Mouse (Mus musculus): Measurements from ENCODE around the gene Pot1a. TPM values are rescaled to one million over a fixed set of nuclear protein-coding genes. Genes with fewer than 3 reads are reported as not detected.

The Pot1a gene
- total RNA-seq (2021) = 1 to 10 TPM; 8.4 to 8.6 TPM
- long read RNA-seq, experiment 1, partial matches to known transcripts = 0 of 2 reads
- long read RNA-seq, experiment 1, other reads (novel, unspliced or antisense) = 2 of 2 reads
- long read RNA-seq, experiment 2, partial matches to known transcripts = 1 of 1 reads
- long read RNA-seq, experiment 2, other reads (novel, unspliced or antisense) = 0 of 1 reads

DNA sequence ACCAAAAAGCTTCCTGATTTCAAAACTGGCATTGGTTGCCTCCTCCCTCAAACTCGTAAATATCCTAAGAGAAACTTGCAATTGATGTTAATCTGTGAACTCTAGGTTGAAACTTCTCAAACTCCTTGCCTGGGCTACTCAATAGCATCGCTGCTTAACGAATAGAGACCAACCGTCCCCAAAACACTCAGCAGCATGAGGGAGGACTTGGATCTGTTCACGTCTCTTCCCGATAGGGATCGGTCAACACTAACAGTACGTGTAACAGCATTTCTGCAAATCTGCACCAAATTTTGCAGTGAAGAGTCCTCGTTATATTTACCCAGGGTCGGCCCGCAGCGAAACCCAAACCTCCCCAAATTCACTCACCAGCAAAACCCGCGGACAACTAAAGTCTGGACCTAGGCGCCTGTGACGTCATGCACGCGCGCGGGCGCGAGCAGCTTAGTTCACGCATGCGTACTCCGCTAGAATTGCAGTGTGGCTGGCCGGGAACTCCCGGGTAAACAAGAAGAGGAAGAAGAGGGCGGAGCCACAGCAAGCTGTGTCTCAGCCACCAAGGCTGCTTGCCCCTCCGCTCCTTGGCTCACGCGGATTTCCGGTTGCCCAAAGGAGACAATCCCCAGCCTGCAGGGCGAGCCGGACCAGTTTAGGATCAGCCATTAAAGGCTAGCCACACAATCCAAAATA, at the start of gene Pot1a:
Gene Pot1a (minus strand): TSS at position 441 of the 690 bp plus-strand sequence.
- DNase-seq = peak; percentile 97 to 98

DNA sequence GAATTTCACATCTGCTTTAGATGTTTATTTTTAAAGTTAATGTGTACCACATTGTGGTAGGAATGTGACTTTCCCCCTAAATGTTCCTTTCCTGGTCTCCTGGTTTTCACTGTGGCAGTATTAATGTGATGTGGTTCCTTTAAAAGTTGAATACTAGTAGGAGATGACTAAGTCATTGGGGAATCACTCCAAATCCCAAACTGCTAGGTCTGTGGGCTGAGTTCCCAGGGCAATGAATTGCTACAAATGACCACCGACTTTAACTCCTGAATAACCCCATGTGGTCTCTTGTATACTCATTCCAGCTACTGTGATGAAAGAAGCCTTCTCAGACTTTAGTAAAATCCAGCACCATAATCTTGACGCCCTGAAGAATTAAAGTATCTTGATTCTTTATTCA, 27.2 kb upstream of the Pot1a start:
- no peak for DNase-seq

DNA sequence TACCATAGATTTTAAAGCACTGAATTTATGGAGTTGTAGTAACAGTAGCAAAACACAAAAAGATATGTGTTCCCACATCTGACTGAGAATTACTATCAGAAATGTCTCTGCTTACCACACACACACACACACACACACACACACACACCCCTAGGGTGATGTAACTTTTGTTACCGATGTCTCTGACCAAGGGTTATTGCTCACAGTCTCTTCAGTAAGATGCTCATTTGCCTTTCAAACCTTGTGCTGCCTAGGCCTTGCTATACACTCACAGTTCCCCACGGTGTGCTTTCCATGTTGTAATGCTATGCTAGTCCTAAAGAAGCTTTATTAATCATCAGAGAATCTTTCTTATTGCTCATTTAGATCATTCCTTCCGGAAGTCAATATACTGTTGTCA, 3.0 kb downstream of the Pot1a start:
- no peak for DNase-seq

DNA sequence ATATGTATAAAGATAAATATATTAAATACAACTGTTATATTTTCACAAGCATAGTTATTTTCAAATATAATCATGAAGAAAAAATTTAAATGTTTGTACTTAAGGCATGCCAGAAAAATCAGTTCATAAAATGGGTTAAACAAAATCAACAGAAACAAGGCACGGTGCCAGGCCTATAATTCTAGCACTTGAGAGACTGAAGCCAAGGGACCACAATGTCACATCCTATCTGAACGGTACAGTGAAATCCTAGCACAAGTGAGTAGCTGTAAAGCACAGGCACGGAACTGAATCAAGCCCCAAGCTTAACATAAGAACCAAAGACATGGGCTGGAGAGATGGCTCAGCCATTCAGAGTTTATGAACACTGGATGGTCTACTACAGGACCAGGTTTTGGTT, 6.8 kb downstream of the Pot1a start:
- no peak for DNase-seq

DNA sequence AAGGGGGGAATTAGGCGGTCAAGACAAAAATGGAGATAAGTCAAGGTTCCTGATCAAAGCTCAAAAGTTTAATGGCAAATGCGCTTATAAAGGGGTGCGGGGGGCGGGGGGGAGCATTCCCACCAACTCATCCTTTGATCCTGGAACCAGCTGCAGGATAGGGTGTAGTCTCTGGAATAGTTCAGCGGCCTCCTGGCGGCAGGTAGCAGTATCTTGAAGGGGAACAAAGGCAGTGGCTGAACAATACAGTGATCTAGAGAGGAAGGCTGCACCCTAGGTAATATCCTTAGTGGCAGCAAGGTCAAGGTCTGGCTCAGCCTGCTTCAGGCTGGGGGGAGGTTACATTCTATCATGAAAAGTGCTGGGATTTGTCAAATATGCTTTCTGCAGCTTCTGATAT, 7.8 kb downstream of the Pot1a start:
- no peak for DNase-seq

DNA sequence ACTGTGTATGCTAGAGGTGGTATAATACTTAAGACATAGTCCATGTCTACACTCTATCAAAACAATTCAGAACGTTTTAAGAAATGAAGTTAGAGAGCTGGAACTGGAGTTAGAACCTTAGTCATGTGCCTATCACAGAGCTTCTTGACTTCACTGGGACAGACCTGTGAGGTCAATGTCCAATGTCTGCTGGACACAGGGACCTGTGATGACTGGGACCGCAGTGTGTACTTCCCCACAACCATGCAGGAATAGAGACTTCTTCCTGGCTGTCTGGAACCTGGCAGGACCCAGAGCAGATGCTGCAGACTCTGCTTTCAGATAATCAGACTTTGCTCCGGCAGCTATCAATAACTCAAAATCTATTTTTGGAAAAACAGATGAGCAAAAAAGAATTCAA, 40.8 kb downstream of the Pot1a start:
- DNase-seq = no peak

DNA sequence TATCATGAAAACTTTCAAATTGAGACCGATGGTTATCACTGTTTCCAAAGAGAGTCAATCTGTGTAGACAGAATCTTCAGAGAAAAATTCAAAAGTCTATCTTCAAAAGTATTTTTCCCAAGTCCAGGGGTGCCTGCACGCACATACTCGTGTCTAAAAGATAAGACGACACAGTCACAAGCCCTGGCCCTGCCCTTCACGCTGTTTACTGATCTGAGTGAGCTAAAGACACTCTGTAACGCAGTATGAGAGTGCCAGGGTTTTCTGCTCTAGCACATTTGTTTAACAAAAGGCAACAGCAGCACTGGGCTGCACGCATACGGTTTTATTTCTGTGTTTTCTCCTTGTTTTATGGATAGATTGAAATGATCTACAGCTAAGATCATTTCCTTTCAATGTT, 41.5 kb downstream of the Pot1a start:
- no peak for DNase-seq

DNA sequence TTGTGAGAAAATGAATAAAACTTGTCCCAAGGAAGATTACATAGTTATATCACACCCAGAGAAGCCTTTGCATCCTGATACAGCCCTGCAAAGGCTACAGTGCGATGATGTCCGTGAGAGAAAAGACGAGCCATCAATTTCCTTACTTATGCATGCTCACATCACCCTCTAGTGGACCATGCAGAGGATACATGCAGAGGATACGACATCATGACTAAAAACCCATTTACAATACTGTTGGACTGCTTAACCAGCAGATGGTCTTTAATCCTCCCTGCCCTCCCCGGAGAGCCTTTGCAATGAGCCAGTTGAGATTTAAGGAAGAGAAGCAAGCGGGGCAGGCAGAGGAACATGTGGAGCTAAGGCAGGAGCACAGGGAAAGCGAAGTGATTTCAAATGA, 42.0 kb downstream of the Pot1a start:
- peak in 1 of 2 experiments; percentile 7 for DNase-seq

DNA sequence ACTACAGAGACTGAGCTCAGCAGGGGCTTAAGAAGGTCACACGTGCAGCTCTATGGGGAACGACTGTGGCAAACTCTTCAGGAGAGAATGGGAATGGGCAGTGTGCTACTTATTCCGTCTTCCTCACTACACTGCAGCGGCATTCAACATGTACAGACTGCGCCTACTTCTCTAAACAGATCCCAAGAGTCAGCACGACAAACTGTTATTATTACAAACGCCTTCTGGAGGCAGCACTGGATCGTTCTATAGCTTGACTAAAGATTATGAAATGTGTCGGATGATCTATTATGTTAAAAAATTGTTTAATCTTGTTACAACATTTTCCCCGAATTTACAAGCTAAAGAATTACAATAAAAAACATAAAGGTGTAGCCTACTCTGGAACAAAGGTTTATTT, 42.8 kb downstream of the Pot1a start:
- DNase-seq = no peak

DNA sequence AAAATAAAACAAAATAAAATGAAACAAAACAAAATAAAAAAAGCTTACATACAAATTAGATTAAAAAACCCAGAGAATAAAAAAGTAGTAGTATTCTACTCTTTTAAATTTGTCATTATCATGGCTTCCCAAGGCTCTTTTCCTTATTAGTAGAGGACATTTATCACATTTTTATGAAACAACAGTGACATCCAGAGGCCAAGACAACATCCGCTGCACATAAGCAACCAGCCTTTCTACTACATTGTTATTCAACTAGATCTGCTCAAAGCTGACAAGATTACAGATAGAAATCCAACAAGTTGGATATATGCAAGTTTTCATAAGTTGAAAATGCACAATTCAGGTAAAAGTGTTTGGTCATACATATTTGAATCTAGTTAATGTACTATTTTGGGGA, 56.4 kb downstream of the Pot1a start:
- no peak for DNase-seq

DNA sequence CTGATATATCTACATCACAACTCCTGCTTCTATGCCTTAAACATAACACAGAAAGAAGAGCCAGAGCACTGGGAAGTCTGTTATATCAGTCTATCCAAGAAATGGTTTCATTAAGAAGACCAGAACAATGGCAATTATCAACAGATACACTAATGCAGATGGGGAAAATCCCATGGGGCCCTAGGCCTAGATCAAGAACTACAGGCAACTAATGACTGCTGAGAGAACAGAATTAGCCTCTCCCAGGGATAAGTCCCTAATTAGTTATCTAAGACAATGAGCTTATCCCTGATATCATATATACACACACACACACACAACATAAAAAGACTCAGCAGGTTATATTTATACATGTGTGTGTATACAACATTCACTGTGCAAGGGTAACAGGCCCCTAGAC, 72.5 kb downstream of the Pot1a start:
- DNase-seq = no peak

DNA sequence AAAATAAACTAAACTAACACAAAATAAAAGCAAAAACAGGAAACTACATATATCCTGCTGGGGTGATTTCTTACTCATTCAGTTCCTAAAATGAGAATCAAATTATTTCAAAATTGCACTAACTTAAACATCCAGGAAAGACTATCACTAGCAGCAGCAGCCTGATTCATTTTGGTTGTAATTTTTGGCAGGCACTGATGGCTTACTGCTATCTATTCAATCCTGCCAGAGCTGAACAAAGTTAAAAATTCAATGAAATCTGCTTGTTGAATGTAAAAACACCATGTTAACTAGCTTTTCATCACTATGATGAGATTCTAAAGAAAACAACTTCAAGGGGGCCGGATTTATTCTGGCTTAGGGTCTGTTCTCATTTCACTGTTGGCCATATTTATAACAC, 82.5 kb downstream of the Pot1a start:
- DNase-seq = no peak

DNA sequence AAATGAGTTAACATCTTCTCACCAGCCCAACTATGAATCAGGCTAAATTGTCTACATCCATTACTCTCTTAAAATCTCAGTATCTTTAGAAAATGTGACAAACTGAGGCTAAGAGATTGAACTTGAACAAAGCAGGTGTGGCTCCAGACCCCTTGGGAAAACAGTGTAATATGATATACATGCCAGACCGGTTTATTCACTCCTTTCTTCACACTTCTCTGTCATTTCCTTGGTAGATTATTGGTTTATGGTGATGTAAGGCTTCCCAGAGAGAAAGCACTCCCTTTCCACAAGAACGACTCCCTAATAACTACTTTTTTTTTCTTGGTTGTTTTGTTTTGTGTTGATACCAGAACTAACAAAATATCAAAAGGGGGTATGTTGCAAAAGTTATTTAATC, 98.4 kb downstream of the Pot1a start:
- DNase-seq = no peak

DNA sequence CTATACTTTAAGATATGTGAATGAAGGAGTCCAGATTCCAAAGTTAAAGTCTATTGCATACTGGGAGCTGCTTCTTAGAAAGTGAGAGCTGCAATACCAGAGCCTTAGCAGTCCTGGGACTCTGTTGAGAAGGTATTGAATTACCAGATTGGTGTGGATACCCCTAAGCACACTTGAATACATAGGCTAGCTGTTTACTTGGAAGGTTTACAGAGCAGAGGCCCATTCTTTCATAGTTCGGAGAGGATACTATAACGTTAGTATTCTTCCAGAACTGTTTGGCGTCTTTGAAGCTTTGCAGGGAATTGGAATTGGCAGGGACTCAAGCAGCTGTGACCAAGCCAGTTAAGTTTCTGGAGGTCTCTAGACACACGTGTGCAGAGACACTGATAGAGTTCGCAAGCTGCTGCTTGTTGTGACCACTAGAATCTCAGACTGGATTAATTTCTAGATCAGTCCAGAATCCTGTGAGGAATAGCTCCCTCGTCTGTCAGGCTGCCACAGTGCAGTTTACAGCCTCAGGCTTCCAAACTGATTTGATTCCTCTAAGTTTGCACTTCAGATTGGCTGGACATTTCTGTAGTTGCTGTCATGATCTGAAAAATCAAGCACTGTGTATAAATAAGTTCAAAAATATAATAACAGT, 99.7 kb downstream of the Pot1a start:
- DNase-seq = peak in 1 of 2 experiments; percentile 27

DNA sequence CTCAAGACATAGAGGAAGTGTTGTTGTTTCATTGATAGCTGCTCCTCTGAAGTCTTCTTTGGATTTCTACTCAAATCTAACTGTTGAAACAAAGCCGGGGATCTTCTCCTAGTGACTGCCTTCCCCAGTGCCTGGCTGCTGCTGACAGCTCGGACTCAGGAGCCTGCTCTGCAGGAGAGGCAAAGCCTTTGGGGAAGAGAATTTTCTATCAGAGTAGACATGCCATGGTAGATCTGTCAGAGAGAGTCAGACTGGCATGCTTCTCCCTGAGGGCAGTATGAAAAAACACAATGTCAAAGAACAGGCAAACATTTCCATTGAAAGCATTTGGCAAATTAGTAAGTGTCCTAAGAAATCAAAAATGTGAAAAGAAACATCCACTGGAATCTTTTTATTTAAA, 109.1 kb downstream of the Pot1a start:
- no peak for DNase-seq

Other genes starting within 250 kb of the Pot1a start
- gene Gpr37, start 118.5 kb downstream of the Pot1a start, total RNA-seq (2021) = not detected

Data from heart, adult 18-20 months (tissue).